Mouse (Mus musculus) embryonic facial prominence, embryonic 14.5 days (tissue): ENCODE results near the gene Gtpbp10. TPM values are rescaled to one million over a fixed set of nuclear protein-coding genes. Genes with fewer than 3 reads are reported as not detected.

ENCODE experiments used
- ATAC-seq: fragments of 200-750 bp; cut with Nextera tagmentation; 2 replicates; pipeline ENCODE4 v1.8.0; 2017; ENCODE audit warnings: low read depth, moderate number of reproducible peaks, moderate TSS enrichment
- DNase-seq: peaks from one replicate; pipeline ENCODE4 v3.0.0-alpha.2; 2015; ENCODE audit warnings: low spot score
- H3K27ac ChIP-seq: fragments of 300-500 bp; sonication (generic); replicated peaks from 2 replicates; pipeline ENCODE4 v1.5.1; 2014; ENCODE audit warnings: low read depth, mild to moderate bottlenecking, low read length, moderate library complexity
- H3K27me3 ChIP-seq: fragments of 300-500 bp; sonication (generic); replicated peaks from 2 replicates; pipeline ENCODE4 v1.6.1; 2014; ENCODE audit warnings: low read length; ENCODE audit not compliant: control insufficient read depth, insufficient read depth
- H3K36me3 ChIP-seq: fragments of 300-500 bp; sonication (generic); 2 replicates; pipeline ENCODE4 v1.6.1; 2014; ENCODE audit warnings: low read length, mixed read lengths; ENCODE audit not compliant: control insufficient read depth, insufficient read depth
- H3K4me1 ChIP-seq: fragments of 300-500 bp; sonication (generic); 2 replicates; pipeline ENCODE4 v1.6.1; 2014; ENCODE audit warnings: antibody characterized with exemption, low read length; ENCODE audit not compliant: control insufficient read depth, insufficient read depth
- H3K4me2 ChIP-seq: fragments of 300-500 bp; sonication (generic); 2 replicates; pipeline ENCODE4 v1.6.1; 2014; ENCODE audit warnings: low read depth, mild to moderate bottlenecking, low read length, moderate library complexity, mixed read lengths
- H3K4me3 ChIP-seq: fragments of 300-500 bp; sonication (generic); 2 replicates; pipeline ENCODE4 v1.5.1; 2014; ENCODE audit warnings: low read depth, mild to moderate bottlenecking, low read length
- H3K9ac ChIP-seq: fragments of 300-500 bp; sonication (generic); 2 replicates; pipeline ENCODE4 v1.6.1; 2014; ENCODE audit warnings: low read depth, mild to moderate bottlenecking, low read length, moderate library complexity, mixed read lengths
- H3K9me3 ChIP-seq: fragments of 300-500 bp; sonication (generic); 2 replicates; pipeline ENCODE4 v1.6.1; 2016; ENCODE audit warnings: low read length; ENCODE audit not compliant: control insufficient read depth
- WGBS: fragments of 180-500 bp; shearing (Covaris S2); extraction: QIAGEN DNeasy Blood & Tissue Kit; methylation state at CpG from one replicate; pipeline ENCODE4 v1.1.7; 2014; 5-methylcytosine and 5-hydroxymethylcytosine counted together
- polyA plus RNA-seq: library from polyadenylated mRNA; unstranded; fragments of >200 nt; fragmentation: Nextera tagmentation; extraction: Ambion mirVana; gene quantifications from 2 replicates; pipeline ENCODE4 v1.2.1, GENCODE M21; 2014

Gtpbp10 gene
- polyA plus RNA-seq, 1 experiment from 2014 or later = 24.6 TPM

DNA sequence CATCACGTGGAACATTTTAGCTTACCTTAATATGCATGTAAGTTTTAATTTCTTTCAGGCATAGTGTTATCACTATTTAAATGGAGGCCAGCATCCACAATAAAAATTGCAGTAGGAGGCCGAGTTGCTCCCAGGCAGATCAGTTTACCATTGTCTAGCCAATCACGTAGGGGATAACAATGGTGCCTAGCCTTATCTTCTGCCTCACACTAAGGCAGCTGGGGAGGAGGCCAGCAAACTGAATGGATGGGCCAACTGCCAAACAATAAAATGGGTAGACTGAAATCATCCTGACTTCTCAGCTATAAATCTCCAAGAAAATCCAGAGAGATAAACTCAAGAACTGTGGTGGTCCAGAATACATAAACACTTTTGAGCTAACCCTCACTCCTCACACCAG, 19.6 kb downstream of the Gtpbp10 start:
- 79% methylated on average over 3 of the region's 3 CpGs for WGBS
- Histone ChIP-seq H3K9me3 (no peaks in the 10 kb centered on the region), H3K4me3 (no peak overlapping the region), H3K36me3 (peaks cover 56% of the 10 kb centered on the region), H3K9ac (no peak overlapping the region), H3K27ac (no peak overlapping the region), H3K4me2 (no peak overlapping the region), H3K4me1 (no peaks in the 10 kb centered on the region), H3K27me3 (no peaks in the 10 kb centered on the region)
- ATAC-seq (no peak), DNase-seq (no peak)

DNA sequence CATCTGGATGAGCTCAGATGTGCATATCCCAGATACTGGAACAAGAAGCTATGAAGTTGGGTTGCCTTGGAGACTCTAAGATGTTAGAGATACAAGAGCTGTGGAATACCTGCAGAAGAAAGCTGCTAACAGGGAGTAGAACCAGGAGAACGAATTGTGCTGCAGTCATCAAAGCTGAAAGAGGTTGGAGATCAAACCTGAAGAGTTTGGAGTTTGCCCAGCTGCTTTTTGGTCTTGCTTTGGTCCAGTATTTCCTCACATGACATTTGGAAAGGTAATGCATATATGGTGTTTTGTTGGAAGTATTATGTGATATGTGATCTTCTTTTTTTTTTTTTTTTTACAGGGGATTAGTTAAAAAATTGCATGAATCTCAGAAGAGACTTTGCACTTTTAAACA, 23.2 kb downstream of the Gtpbp10 start:
- H3K4me2 ChIP-seq = no peak overlapping the region
- no peaks in the 10 kb centered on the region for H3K27me3 ChIP-seq
- no peak overlapping the region for H3K4me3 ChIP-seq
- no peak overlapping the region for H3K9ac ChIP-seq
- peaks cover 24% of the 10 kb centered on the region for H3K36me3 ChIP-seq
- ATAC-seq = no peak
- H3K9me3 ChIP-seq = no peaks in the 10 kb centered on the region
- no peaks in the 10 kb centered on the region for H3K4me1 ChIP-seq
- no peak for DNase-seq
- 88% methylated on average over 1 of the region's 1 CpGs for WGBS
- H3K27ac ChIP-seq = no peak overlapping the region

DNA sequence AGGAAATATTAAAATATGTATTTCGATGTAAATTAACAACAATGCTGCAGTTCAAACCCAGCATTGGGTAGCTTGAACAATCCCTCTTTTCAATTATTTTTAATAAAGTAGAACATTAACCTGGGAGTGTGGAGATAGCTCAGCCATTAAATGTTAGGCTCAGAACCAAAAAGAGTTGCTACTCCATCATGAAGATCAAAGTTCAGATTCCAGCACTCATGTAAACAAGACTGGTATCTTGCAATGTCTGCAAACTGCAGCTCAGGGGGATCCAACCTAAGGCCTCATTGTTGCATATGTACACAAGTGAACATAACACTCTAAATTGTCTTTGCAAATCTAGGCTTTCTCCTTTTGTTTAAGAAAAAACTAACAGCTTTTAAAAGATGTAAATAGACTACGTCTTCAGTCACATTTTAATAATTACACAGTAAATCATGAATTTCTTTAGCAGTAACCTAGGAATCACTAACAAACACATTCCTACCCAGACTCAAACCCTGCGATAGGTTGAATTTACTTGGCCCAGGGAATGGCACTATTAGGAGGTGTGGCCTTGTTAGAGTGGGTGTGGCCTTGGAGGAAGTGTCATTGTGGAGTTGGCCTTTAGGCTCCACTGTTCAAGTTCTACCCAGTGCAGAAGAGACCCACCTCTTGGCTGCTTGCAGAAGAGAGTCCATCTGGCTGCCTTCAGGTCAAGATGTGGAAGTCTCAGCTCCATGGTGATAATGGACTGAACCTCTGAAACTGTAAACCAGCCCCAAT, 25.5 kb downstream of the Gtpbp10 start:
- no peaks in the 10 kb centered on the region for H3K9me3 ChIP-seq
- ATAC-seq = no peak
- peaks cover 9% of the 10 kb centered on the region for H3K36me3 ChIP-seq
- no peak overlapping the region for H3K4me3 ChIP-seq
- no peak overlapping the region for H3K4me2 ChIP-seq
- no peaks in the 10 kb centered on the region for H3K27me3 ChIP-seq
- DNase-seq = no peak
- H3K27ac ChIP-seq = no peak overlapping the region
- H3K4me1 ChIP-seq = no peaks in the 10 kb centered on the region
- 95% methylated on average over 3 of the region's 3 CpGs for WGBS
- H3K9ac ChIP-seq = no peak overlapping the region

DNA sequence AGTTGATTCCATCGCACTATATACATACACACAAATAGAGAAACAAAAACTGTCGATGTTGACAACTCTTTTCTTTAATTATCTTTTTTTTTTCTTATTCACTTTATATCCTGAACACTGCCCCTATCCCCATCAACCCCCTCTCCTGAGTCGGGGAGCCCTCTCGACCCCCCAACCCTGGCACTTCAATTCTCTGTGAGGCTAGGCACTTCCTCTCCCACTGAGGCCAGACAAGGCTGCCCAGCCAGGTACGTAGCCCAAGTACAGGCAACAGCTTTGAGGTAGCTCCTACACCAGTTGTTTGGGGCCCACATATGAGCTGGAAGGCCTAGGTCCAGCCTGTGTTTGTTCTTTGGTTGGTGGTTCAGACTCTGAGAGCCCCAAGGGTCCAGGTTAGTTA, 43.9 kb downstream of the Gtpbp10 start:
- no peak overlapping the region for H3K4me3 ChIP-seq
- H3K4me2 ChIP-seq = peak overlapping the region; percentile 85
- no peak for ATAC-seq
- no peak overlapping the region for H3K9ac ChIP-seq
- H3K27ac ChIP-seq = no peak overlapping the region
- WGBS = 78% methylated on average over 5 of the region's 5 CpGs
- no peaks in the 10 kb centered on the region for H3K9me3 ChIP-seq
- no peaks in the 10 kb centered on the region for H3K27me3 ChIP-seq
- no peak for DNase-seq
- peaks cover 5% of the 10 kb centered on the region; the same call in 1 of the 2 replicates for H3K36me3 ChIP-seq
- H3K4me1 ChIP-seq = 0 out of 2 replicates have a peak, but pooled peaks cover 2% of the 10 kb centered on the region

DNA sequence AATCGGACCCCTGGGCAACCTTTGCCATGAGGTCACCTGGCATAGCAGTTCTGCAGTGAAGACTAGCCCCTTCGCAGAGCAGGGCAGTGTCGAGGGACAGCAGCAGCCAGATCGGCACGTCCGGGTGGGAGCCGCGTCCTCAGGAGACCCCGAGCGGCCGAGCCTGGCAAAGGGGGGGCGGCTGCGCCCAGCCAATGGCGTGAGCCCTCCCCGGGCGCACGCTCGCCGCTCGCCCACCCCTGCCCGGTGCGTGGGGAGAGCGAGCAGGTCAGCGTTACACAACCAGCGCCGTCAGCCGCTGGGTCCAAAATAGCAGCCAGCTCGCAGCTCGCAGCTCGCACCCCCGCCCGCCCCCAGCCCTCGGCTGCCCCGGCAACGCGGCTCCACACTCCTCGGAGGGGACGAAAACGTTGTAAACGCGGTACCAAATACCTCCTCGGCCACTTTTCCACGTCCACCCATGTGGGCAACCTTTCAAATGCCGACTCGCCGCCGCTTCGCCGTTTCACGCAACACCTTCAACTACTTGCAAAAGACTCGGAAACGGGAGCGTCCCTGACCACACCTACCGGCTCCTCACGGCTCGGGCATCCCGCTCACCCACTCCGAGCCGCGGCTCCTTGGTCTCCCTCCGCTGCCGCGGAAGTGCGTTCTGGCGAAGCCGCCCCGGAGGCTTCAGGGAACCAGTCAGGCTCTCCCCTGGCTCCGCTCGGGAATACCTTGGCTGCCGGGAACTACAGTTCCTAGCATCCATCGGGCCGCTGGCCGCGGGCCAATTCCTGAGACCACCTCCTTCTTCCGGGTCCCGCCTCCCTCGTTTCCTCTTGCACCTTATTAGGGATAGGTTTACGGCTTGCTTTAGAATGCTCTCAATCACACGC, 44.9 kb downstream of the Gtpbp10 start, which contains the start of gene Cldn12:
TSS of gene Cldn12 (minus strand) at position 763 of the 881 bp plus-strand sequence.
- Histone ChIP-seq H3K9ac (peak within 1 kb of the TSS; percentile 82), H3K27ac (peak within 1 kb of the TSS; percentile 94), H3K4me2 (peak within 1 kb of the TSS; percentile 85), H3K4me3 (peak within 1 kb of the TSS; percentile 79), H3K36me3 (peaks cover 5% of the 10 kb centered on the region; the same call in 1 of the 2 replicates), H3K27me3 (no peaks in the 10 kb centered on the region), H3K9me3 (no peaks in the 10 kb centered on the region), H3K4me1 (0 out of 2 replicates have a peak, but pooled peaks cover 3% of the 10 kb centered on the region)
- under 1% methylated on average over 46 of the region's 79 CpGs for WGBS
- DNase-seq = peak; percentile 99
- ATAC-seq = peak; percentile 97

DNA sequence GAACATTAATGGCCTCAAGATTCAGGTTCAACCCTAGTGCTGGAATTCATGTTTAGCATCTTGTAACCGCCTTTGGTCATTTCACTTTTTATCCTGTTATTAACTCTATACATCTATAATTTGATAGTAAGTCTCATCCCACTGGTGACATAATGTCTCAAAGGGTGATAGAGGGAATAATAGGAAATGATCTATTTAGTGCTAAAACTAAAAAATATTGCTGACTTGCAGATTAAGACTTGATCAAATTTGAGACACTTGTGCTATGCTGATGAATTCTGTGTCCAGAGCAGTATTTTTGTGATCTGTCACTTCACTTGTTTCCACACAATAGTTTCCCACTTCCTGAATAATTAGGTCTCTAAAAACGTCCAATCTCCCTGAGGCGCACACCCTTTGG, 47.9 kb downstream of the Gtpbp10 start:
- Histone ChIP-seq H3K4me3 (no peak overlapping the region), H3K36me3 (peaks cover 24% of the 10 kb centered on the region), H3K27me3 (no peaks in the 10 kb centered on the region), H3K4me2 (no peak overlapping the region), H3K4me1 (0 out of 2 replicates have a peak, but pooled peaks cover 3% of the 10 kb centered on the region), H3K9me3 (no peaks in the 10 kb centered on the region), H3K9ac (no peak overlapping the region), H3K27ac (no peak overlapping the region)
- WGBS = 83% methylated on average over 3 of the region's 3 CpGs
- ATAC-seq (no peak), DNase-seq (no peak)

DNA sequence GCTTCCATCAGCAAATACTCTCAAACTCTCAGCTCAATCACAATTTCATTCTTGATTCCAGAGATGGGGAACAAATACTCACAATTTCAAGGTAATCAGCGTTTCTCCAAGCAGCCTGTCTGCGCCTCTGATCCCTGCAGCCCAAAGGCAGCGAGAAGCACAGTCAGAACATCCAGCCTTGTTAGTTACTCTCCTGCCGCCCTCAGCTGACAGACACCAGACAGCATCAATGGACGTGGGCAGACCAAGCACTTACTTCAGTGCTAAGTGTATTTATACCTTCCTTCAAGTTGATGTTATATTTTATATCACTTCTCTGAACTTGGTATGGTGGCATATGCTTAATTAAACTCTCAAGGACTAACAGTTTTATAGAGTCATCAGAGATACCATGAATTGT, 48.3 kb downstream of the Gtpbp10 start:
- Histone ChIP-seq H3K36me3 (peaks cover 28% of the 10 kb centered on the region), H3K4me2 (no peak overlapping the region), H3K27me3 (no peaks in the 10 kb centered on the region), H3K9ac (no peak overlapping the region), H3K4me3 (no peak overlapping the region), H3K9me3 (no peaks in the 10 kb centered on the region), H3K27ac (no peak overlapping the region), H3K4me1 (0 out of 2 replicates have a peak, but pooled peaks cover 3% of the 10 kb centered on the region)
- ATAC-seq (no peak), DNase-seq (no peak)
- 81% methylated on average over 5 of the region's 5 CpGs for WGBS

DNA sequence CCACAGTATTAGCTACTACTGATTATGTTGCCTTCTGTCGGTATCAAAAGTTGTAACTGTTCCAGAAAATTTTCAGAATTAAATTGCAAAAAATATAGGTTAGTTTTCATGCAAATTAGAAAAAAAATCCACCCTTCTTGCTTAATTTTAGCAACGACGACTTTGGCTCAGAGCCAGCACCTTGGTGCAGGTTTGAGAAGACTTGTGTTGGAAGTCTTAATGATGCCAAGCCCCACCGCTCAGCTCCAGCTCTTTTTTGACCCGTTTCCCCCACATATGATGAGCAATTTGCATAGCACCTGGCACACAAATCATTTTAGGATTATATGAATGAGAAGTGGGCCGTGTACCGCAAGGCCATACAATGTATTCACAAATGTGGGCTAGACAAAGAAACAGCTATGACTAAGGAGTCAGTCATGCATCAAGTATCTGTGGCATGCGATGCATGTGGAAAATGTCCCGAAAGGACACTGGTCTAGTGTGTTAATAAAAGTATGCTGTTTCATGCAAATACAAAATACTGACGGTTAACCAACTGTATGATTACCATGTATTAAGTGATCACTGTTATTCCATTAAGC, 48.9 kb downstream of the Gtpbp10 start:
- H3K36me3 ChIP-seq = peaks cover 32% of the 10 kb centered on the region

More for the DNA sequence above, 48.9 kb downstream of the Gtpbp10 start:
- H3K9me3 ChIP-seq = no peaks in the 10 kb centered on the region
- peak; percentile 62 for DNase-seq
- H3K9ac ChIP-seq = no peak overlapping the region
- ATAC-seq = no peak
- no peak overlapping the region for H3K27ac ChIP-seq
- H3K4me1 ChIP-seq = 0 out of 2 replicates have a peak, but pooled peaks cover 3% of the 10 kb centered on the region
- 64% methylated on average over 10 of the region's 10 CpGs for WGBS
- H3K27me3 ChIP-seq = no peaks in the 10 kb centered on the region
- H3K4me2 ChIP-seq = no peak overlapping the region
- H3K4me3 ChIP-seq = no peak overlapping the region
